Mouse (Mus musculus): ENCODE results near the gene Ugt1a10.
"Not testable (repeated sequence)": the region's sequence is repeated elsewhere in the genome, so short reads cannot be mapped to it uniquely, and the experiment has no call there.

DNA sequence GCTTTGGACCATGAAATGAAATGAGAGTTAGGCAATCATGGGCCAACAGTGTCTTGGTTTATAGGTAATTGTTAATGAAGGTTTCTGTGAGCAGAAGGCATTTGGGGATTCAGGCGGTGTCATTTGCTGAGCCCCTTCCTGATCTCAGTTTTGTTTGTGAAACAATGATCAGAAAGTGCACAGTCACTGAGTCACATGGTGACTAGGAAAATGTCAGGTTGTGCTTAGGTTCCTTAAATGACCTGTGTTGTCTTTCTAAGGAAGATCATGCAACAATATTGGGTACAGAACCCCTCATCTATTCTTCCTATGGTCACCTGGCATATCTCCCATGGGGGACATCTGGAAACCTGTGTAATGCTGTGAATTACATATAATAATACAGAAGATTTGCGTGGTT, 7.8 kb upstream of the Ugt1a10 start:
- TF ChIP-seq CTCF (IDR thresholded peaks at IDR 0.05; ENCODE audit: extremely low read depth, insufficient read length, insufficient replicate concordance, low read depth, low read length); POLR2A (IDR thresholded peaks at IDR 0.05; ENCODE audit: low read depth, low read length): not testable (repeated sequence)

All from small intestine, adult 2 months (tissue).